Mouse (Mus musculus) forebrain, postnatal 0 days (tissue): ENCODE measurements around the gene Iqschfp. TPM values are rescaled to one million over a fixed set of nuclear protein-coding genes. Genes with fewer than 3 reads are reported as not detected.

Experiments
- ATAC-seq: fragments of 200-750 bp; cut with Nextera tagmentation; 2 replicates; pipeline ENCODE4 v1.8.0; 2017; ENCODE audit warnings: mild to moderate bottlenecking, moderate library complexity
- DNase-seq: peaks from one replicate; pipeline ENCODE4 v3.0.0-alpha.2; 2015
- H3K27ac ChIP-seq: fragments of 300-500 bp; sonication (generic); 2 replicates; pipeline ENCODE4 v1.5.1; 2014; ENCODE audit warnings: low read depth, mild to moderate bottlenecking, antibody characterized with exemption, low read length, moderate library complexity, mixed read lengths
- H3K27me3 ChIP-seq: fragments of 300-500 bp; sonication (generic); 2 replicates; pipeline ENCODE4 v1.6.1; 2014; ENCODE audit warnings: mild to moderate bottlenecking, low read length, mixed read lengths; ENCODE audit not compliant: insufficient read depth
- H3K36me3 ChIP-seq: fragments of 300-500 bp; sonication (generic); 2 replicates; pipeline ENCODE4 v1.6.1; 2014; ENCODE audit warnings: mild to moderate bottlenecking, moderate library complexity; ENCODE audit not compliant: insufficient read depth
- H3K4me1 ChIP-seq: fragments of 300-500 bp; sonication (generic); 2 replicates; pipeline ENCODE4 v1.6.1; 2014; ENCODE audit warnings: antibody characterized with exemption; ENCODE audit not compliant: insufficient read depth
- H3K4me2 ChIP-seq: fragments of 300-500 bp; sonication (generic); 2 replicates; pipeline ENCODE4 v1.6.1; 2014; ENCODE audit warnings: low read depth, mild to moderate bottlenecking, moderate library complexity
- H3K4me3 ChIP-seq: fragments of 300-500 bp; sonication (generic); 2 replicates; pipeline ENCODE4 v1.5.1; 2014; ENCODE audit warnings: low read depth, low read length, mixed read lengths
- H3K9ac ChIP-seq: fragments of 300-500 bp; sonication (generic); 2 replicates; pipeline ENCODE4 v1.6.1; 2014; ENCODE audit warnings: mild to moderate bottlenecking
- H3K9me3 ChIP-seq: fragments of 300-500 bp; sonication (generic); 2 replicates; pipeline ENCODE4 v1.6.1; 2016; ENCODE audit warnings: low read length
- CTCF ChIP-seq: sonication (generic); IDR thresholded peaks from 2 replicates; pipeline ENCODE4 v1.5.1; 2016; ENCODE audit warnings: antibody characterized with exemption, control low read depth, low read depth
- WGBS: fragments of 180-500 bp; shearing (Covaris S2); extraction: QIAGEN DNeasy Blood & Tissue Kit; methylation state at CpG from one replicate; pipeline ENCODE4 v1.1.7; 2014; 5-methylcytosine and 5-hydroxymethylcytosine counted together
- polyA plus RNA-seq: library from polyadenylated mRNA; unstranded; fragments of >200 nt; fragmentation: Nextera tagmentation; extraction: Ambion mirVana; gene quantifications from 2 replicates; pipeline ENCODE4 v1.2.1, GENCODE M21; 2015
- total RNA-seq: library from RNA; depleted of rRNA; stranded (reverse); fragments of >200 nt; gene quantifications from 2 replicates; pipeline ENCODE4 v1.2.3, GENCODE M21; 2014

Gene Iqschfp
- total and polyA plus RNA-seq, 2 experiments from 2014 or later: 6.6 to 8.8 TPM

DNA sequence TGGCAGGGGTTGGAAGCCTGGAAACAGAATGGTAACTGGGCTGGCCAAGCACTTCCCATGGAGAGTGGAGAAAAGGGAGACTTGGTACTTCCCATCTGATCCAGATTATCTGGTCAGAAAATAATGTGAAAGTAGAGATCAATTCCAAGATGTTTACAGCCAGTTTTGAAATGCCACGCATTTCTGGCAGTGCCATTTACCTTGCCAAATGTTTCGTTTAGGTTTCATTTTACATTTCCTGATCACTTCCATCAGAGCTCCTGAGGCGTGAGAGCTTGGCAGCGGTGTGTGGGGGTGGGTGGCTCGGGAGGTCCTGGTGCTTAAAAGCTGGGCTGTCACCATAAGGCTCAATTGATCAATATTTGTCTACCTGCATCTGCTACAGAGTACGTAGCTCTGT lies 599.5 kb downstream of the Iqschfp start:
- 0 out of 2 replicates have a peak, but pooled peaks cover 3% of the 10 kb centered on the region for H3K4me1 ChIP-seq
- H3K36me3 ChIP-seq: no peaks in the 10 kb centered on the region
- H3K27me3 ChIP-seq: no peaks in the 10 kb centered on the region
- 69% methylated on average over 6 of the region's 6 CpGs for WGBS
- H3K9ac ChIP-seq: no peak overlapping the region
- no peak overlapping the region for H3K4me2 ChIP-seq
- no peaks in the 10 kb centered on the region for H3K9me3 ChIP-seq
- no peak overlapping the region for H3K27ac ChIP-seq
- no peak for TF ChIP-seq CTCF
- H3K4me3 ChIP-seq: no peak overlapping the region
- ATAC-seq: no peak
- no peak for DNase-seq

DNA sequence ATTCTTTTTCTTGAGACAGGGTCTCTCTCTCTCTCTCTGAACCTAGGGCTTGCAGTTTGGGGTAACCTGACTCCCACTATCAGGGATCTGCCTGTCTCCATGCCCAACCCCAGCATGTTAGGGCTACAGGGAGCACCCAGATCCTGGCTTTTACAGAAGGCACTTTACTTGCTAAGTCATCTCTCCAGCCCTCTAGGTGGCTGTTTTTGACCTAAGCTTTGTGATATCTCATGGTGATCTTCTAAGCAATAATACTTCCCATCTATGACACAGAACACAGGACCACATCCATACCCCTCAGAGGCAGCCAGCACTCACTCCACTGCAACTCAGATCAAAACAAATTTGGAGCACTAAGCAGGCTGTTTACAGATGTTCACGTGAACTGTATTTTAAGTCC lies 600.0 kb downstream of the Iqschfp start:
- Histone ChIP-seq H3K4me3 (no peak overlapping the region), H3K4me1 (0 out of 2 replicates have a peak, but pooled peaks cover 3% of the 10 kb centered on the region), H3K4me2 (no peak overlapping the region), H3K27me3 (no peaks in the 10 kb centered on the region), H3K36me3 (no peaks in the 10 kb centered on the region), H3K9ac (no peak overlapping the region), H3K9me3 (no peaks in the 10 kb centered on the region), H3K27ac (no peak overlapping the region)
- ATAC-seq: no peak
- WGBS: 82% methylated on average over 1 of the region's 1 CpGs
- no peak for DNase-seq
- no peak for TF ChIP-seq CTCF

DNA sequence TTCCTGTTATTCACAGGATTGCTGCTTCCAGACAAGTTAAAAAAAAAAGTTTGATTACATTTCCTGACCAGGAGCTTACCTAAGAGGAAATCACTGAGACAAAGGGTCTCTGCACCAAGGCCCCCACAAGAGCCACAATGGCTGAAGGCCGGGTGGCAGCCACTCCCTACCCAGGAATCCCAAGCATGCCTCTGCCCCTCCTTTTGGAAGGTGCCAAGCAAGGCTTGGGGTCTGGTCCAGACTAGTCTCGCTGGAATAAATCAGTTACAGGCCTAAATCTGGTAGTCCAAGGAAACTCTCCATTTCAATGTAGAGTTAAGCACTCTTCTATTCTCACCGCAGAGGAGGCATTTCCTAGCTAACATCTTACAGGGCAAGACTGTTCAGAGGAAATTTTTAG lies 600.5 kb downstream of the Iqschfp start:
- Histone ChIP-seq H3K27ac (no peak overlapping the region), H3K4me1 (0 out of 2 replicates have a peak, but pooled peaks cover 3% of the 10 kb centered on the region), H3K9me3 (no peaks in the 10 kb centered on the region), H3K4me3 (no peak overlapping the region), H3K9ac (no peak overlapping the region), H3K36me3 (no peaks in the 10 kb centered on the region), H3K27me3 (no peaks in the 10 kb centered on the region), H3K4me2 (peak overlapping the region; percentile 99)
- no peak for ATAC-seq
- DNase-seq: no peak
- TF ChIP-seq CTCF: no peak
- 35% methylated on average over 3 of the region's 3 CpGs for WGBS

DNA sequence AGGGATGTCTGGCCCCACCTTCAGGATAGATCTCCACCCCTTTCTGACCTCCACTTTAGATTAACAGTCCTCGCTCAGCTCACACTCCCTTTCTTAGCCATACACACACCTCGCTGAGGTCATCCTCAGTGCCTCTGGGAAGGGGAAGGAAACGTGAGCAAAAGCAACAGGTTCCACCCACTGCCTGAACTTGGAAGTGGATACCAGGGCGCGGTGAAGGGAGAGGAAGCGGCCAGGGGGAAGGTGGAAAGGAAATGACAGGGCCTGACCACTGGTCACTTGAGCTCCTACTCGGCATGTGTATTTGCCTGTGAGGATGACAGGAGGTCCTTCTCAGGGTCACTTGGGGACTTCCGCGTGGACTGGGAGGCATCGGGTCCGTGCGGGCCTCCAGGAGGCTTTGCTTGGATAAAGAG lies 601.1 kb downstream of the Iqschfp start:
- DNase-seq (peak; percentile 28), ATAC-seq (no peak)
- no peaks in the 10 kb centered on the region for H3K36me3 ChIP-seq
- peak overlapping the region; percentile 71 for H3K4me3 ChIP-seq
- peak overlapping the region; percentile 99 for H3K4me2 ChIP-seq
- H3K9me3 ChIP-seq: no peaks in the 10 kb centered on the region
- WGBS: 8% methylated on average over 12 of the region's 12 CpGs
- peak overlapping the region; percentile 71 for H3K9ac ChIP-seq
- no peaks in the 10 kb centered on the region for H3K27me3 ChIP-seq
- no peak for TF ChIP-seq CTCF
- peak overlapping the region; percentile 77 for H3K27ac ChIP-seq
- 0 out of 2 replicates have a peak, but pooled peaks cover 3% of the 10 kb centered on the region for H3K4me1 ChIP-seq

DNA sequence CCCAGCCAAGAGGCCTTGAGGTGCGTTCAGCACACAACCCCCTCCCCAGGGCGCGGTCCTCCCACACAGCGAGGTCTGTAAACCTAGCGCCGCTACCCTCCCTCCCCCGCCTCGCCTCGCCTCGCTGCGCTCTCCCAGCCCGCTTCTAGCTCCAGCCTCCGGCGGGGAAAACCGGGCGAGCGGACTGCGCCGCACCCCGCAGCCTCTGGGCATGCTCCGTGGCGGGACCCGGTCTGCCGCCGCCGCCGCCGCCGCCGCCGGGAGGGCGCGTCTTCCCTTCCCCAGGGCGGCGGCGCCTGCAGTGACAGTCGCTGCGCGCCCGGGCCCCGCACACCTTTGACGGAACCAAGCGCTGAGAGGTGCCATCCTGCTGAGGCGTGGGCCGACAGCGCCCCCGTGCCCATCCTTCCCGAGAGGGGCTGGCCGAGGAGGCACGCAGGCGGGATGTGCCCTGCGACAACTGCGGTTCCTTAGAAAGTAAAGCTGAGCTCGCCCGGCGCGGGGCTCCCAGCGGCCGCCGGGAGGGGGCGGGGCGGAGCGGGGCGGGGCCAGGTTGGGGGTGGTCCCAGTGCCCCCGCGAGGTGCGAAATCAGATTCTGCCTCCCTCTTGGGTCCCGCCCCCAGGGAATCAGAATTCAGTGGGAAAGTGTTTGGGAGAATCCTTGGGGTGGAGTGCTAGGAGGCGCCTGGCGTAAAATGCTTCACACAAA lies 601.7 kb downstream of the Iqschfp start:
- peak; percentile 79 for ATAC-seq
- 0 out of 2 replicates have a peak, but pooled peaks cover 3% of the 10 kb centered on the region for H3K4me1 ChIP-seq
- peak overlapping the region; percentile 77 for H3K27ac ChIP-seq
- H3K9me3 ChIP-seq: no peaks in the 10 kb centered on the region
- H3K4me3 ChIP-seq: peak overlapping the region; percentile 71
- DNase-seq: peak; percentile 82
- peak overlapping the region; percentile 71 for H3K9ac ChIP-seq
- peak; percentile 48 for TF ChIP-seq CTCF
- H3K36me3 ChIP-seq: no peaks in the 10 kb centered on the region
- 5% methylated on average over 65 of the region's 70 CpGs for WGBS
- H3K27me3 ChIP-seq: no peaks in the 10 kb centered on the region
- H3K4me2 ChIP-seq: peak overlapping the region; percentile 99

DNA sequence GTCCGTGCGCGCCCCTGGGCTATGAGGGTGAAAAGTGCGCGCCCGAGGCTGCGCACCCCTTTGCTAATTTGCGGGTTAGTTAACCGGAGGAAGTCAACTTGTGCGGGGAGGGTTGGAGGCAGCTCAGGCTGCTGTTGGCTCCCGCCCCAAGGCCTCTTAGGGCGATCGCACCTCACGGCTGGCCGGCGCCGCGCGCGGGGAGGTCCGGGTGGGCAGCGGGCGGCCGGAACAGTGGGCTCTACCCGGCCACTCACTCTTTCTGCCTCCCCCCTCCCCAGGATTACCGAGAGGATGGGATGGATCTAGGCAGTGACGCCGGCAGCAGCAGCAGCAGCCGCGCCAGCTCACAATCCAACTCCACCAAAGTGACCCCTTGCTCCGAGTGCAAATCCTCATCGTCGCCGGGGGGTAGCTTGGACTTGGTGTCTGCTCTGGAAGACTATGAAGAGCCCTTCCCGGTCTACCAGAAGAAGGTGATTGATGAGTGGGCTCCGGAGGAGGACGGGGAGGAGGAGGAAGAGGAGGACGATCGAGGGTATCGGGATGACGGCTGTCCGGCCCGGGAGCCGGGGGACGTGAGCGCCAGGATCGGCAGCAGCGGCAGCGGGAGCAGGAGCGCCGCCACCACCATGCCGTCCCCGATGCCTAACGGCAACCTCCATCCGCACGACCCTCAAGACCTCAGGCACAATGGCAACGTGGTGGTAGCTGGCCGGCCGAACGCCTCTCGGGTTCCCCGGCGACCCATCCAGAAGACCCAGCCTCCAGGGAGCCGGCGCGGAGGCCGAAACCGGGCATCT lies 602.5 kb downstream of the Iqschfp start:
- no peaks in the 10 kb centered on the region for H3K36me3 ChIP-seq
- ATAC-seq: peak; percentile 36
- under 1% methylated on average over 68 of the region's 68 CpGs for WGBS

More for the DNA sequence above, 602.5 kb downstream of the Iqschfp start:
- H3K4me2 ChIP-seq: peak overlapping the region; percentile 99
- 0 out of 2 replicates have a peak, but pooled peaks cover 3% of the 10 kb centered on the region for H3K4me1 ChIP-seq
- DNase-seq: peak; percentile 52
- H3K9ac ChIP-seq: peak overlapping the region; percentile 71
- H3K4me3 ChIP-seq: peak overlapping the region; percentile 71
- no peak for TF ChIP-seq CTCF
- peak overlapping the region; percentile 77 for H3K27ac ChIP-seq
- no peaks in the 10 kb centered on the region for H3K27me3 ChIP-seq
- H3K9me3 ChIP-seq: no peaks in the 10 kb centered on the region
